Mouse (Mus musculus) embryo, embryonic 10 days (tissue): ENCODE measurements around the gene Pstpip1.

Source experiments
- DNase-seq: peaks from one replicate; pipeline ENCODE4 v3.0.0-alpha.2; 2015; ENCODE audit warnings: low spot score

The Pstpip1 gene

GRCm38 (mm10) chr9:56089778-56090520 lies at the start of gene Pstpip1:
Pstpip1 (plus strand) TSS chr9:56089962.
- peak; percentile 51 for DNase-seq

GRCm38 (mm10) chr9:56041372-56042180 lies 48.2 kb upstream of the Pstpip1 start, which contains the start of gene Rcn2:
Rcn2 (plus strand) TSS chr9:56041845.
- peak; percentile 97 for DNase-seq

- DNase-seq, result peak; percentile 51
Observed at GRCm38 (mm10) chr9:56042181-56042621, 47.6 kb upstream of the Pstpip1 start.

GRCm38 (mm10) chr9:56053796-56054195 lies 36.0 kb upstream of the Pstpip1 start:
- no peak for DNase-seq

- no peak for DNase-seq
Observed at GRCm38 (mm10) chr9:56056147-56056546, 33.6 kb upstream of the Pstpip1 start.

GRCm38 (mm10) chr9:56062336-56062735 lies 27.4 kb upstream of the Pstpip1 start:
- no peak for DNase-seq

- DNase-seq, result no peak
Observed at GRCm38 (mm10) chr9:56065011-56065410, 24.8 kb upstream of the Pstpip1 start.

- no peak for DNase-seq
Observed at GRCm38 (mm10) chr9:56067964-56068363, 21.8 kb upstream of the Pstpip1 start.

GRCm38 (mm10) chr9:56068630-56069029 lies 21.1 kb upstream of the Pstpip1 start:
- no peak for DNase-seq

GRCm38 (mm10) chr9:56072861-56073260 lies 16.9 kb upstream of the Pstpip1 start:
- no peak for DNase-seq

GRCm38 (mm10) chr9:56074863-56075262 lies 14.9 kb upstream of the Pstpip1 start:
- DNase-seq, result no peak

- peak; percentile 95 for DNase-seq
Observed at GRCm38 (mm10) chr9:56075264-56075663, 14.5 kb upstream of the Pstpip1 start.

- peak; percentile 53 for DNase-seq
Observed at GRCm38 (mm10) chr9:56075901-56076620, 13.7 kb upstream of the Pstpip1 start.

GRCm38 (mm10) chr9:56079587-56079986 lies 10.2 kb upstream of the Pstpip1 start:
- DNase-seq, result no peak

- no peak for DNase-seq
Observed at GRCm38 (mm10) chr9:56086524-56086923, 3.2 kb upstream of the Pstpip1 start.

- DNase-seq, result no peak
Observed at GRCm38 (mm10) chr9:56090546-56091225, 924 bp downstream of the Pstpip1 start.

GRCm38 (mm10) chr9:56092102-56092501 lies 2.3 kb downstream of the Pstpip1 start:
- no peak for DNase-seq

- DNase-seq, result no peak
Observed at GRCm38 (mm10) chr9:56097584-56098298, 8.0 kb downstream of the Pstpip1 start.

- no peak for DNase-seq
Observed at GRCm38 (mm10) chr9:56100041-56100522, 10.3 kb downstream of the Pstpip1 start.

- no peak for DNase-seq
Observed at GRCm38 (mm10) chr9:56101022-56101421, 11.3 kb downstream of the Pstpip1 start.

GRCm38 (mm10) chr9:56104921-56105320 lies 15.2 kb downstream of the Pstpip1 start:
- peak; percentile 48 for DNase-seq
